Mouse (Mus musculus) midbrain, embryonic 12.5 days (tissue): Measurements from ENCODE around the gene Dsp. TPM values are rescaled to one million over a fixed set of nuclear protein-coding genes. Genes with fewer than 3 reads are reported as not detected.

Source experiments
- ATAC-seq: fragments of 200-750 bp; cut with Nextera tagmentation; 2 replicates; pipeline ENCODE4 v1.8.0; 2017; ENCODE audit warnings: low read depth, moderate TSS enrichment, moderate library complexity; ENCODE audit not compliant: low FRiP score
- H3K27ac ChIP-seq: fragments of 300-500 bp; sonication (generic); replicated peaks from 2 replicates; pipeline ENCODE4 v1.5.1; 2016; ENCODE audit warnings: mild to moderate bottlenecking
- H3K27me3 ChIP-seq: fragments of 300-500 bp; sonication (generic); 2 replicates; pipeline ENCODE4 v1.6.1; 2016; ENCODE audit warnings: mild to moderate bottlenecking
- H3K36me3 ChIP-seq: fragments of 300-500 bp; sonication (generic); 2 replicates; pipeline ENCODE4 v1.6.1; 2016
- H3K4me1 ChIP-seq: fragments of 300-500 bp; sonication (generic); 2 replicates; pipeline ENCODE4 v1.6.1; 2016
- H3K4me2 ChIP-seq: fragments of 300-500 bp; sonication (generic); replicated peaks from 2 replicates; pipeline ENCODE4 v1.6.1; 2016; ENCODE audit warnings: mild to moderate bottlenecking, moderate library complexity
- H3K4me3 ChIP-seq: fragments of 300-500 bp; sonication (generic); 2 replicates; pipeline ENCODE4 v1.5.1; 2016; ENCODE audit warnings: mild to moderate bottlenecking
- H3K9ac ChIP-seq: fragments of 300-500 bp; sonication (generic); replicated peaks from 2 replicates; pipeline ENCODE4 v1.6.1; 2016; ENCODE audit warnings: mild to moderate bottlenecking, moderate library complexity
- H3K9me3 ChIP-seq: fragments of 300-500 bp; sonication (generic); 2 replicates; pipeline ENCODE4 v1.6.1; 2016; ENCODE audit warnings: mild to moderate bottlenecking
- WGBS: fragments of 180-500 bp; shearing (Covaris S2); methylation state at CpG from one replicate; pipeline ENCODE4 v1.1.7; 2016; 5-methylcytosine and 5-hydroxymethylcytosine counted together
- polyA plus RNA-seq: library from polyadenylated mRNA; unstranded; fragments of >200 nt; fragmentation: Nextera tagmentation; extraction: Ambion mirVana; gene quantifications from 2 replicates; pipeline ENCODE4 v1.2.1, GENCODE M21; 2016

Gene Dsp
- polyA plus RNA-seq, 1 experiment from 2014 or later = 0.66 TPM

DNA sequence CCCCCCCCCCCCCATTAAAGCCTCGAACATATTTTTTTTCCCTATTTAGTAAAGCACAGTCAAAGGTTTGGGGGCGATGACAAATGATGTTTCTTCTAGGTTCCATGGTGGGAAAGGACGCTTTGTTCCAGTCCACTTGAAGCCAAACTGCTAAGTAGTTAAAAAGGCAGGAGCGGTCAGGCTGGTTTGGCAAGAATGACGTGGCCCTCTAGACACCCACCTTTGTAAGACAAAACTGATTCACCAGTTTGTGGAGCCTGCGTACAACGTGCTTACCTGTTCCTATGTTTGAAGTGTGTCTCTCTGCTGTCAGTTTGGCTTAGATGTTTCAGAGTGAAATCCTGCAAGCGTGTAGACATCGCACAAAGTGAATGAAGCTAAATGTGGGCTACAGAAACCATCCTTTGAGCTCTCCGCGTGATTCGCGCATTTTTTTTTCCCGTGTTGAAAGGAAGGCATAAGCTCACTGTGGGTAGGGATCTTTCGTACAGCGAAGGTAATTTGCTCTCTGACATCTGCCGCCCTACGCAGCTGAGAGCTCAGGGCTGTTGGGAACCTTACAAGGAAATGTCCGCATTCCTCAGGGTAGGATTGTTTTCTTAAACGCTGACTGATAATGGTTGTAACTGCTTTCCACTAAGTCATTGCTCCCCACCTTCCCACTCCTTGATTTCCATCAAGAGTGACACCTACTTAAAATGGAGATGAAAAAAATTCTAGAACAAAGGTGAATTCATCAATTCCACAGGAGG lies 6.0 kb upstream of the Dsp start:
- peaks cover 45% of the 10 kb centered on the region for H3K27me3 ChIP-seq
- WGBS = 13% methylated on average over 20 of the region's 20 CpGs
- H3K4me2 ChIP-seq = peak overlapping the region; percentile 19
- H3K4me1 ChIP-seq = peaks cover 5% of the 10 kb centered on the region; the same call in 1 of the 2 replicates
- no peak overlapping the region for H3K9ac ChIP-seq
- H3K27ac ChIP-seq = no peak overlapping the region
- H3K9me3 ChIP-seq = no peaks in the 10 kb centered on the region
- ATAC-seq = no peak
- no peaks in the 10 kb centered on the region for H3K36me3 ChIP-seq
- H3K4me3 ChIP-seq = no peak overlapping the region

- 54% methylated on average over 3 of the region's 3 CpGs for WGBS
- no peak overlapping the region for H3K9ac ChIP-seq
- H3K27me3 ChIP-seq = peaks cover 70% of the 10 kb centered on the region
- no peaks in the 10 kb centered on the region for H3K9me3 ChIP-seq
- no peak for ATAC-seq
- no peak overlapping the region for H3K4me2 ChIP-seq
- H3K4me1 ChIP-seq = peaks cover 26% of the 10 kb centered on the region
- no peak overlapping the region for H3K4me3 ChIP-seq
- H3K36me3 ChIP-seq = no peaks in the 10 kb centered on the region
- H3K27ac ChIP-seq = no peak overlapping the region
Observed at GRCm38 (mm10) chr13:38148348-38148747, 2.7 kb upstream of the Dsp start.

DNA sequence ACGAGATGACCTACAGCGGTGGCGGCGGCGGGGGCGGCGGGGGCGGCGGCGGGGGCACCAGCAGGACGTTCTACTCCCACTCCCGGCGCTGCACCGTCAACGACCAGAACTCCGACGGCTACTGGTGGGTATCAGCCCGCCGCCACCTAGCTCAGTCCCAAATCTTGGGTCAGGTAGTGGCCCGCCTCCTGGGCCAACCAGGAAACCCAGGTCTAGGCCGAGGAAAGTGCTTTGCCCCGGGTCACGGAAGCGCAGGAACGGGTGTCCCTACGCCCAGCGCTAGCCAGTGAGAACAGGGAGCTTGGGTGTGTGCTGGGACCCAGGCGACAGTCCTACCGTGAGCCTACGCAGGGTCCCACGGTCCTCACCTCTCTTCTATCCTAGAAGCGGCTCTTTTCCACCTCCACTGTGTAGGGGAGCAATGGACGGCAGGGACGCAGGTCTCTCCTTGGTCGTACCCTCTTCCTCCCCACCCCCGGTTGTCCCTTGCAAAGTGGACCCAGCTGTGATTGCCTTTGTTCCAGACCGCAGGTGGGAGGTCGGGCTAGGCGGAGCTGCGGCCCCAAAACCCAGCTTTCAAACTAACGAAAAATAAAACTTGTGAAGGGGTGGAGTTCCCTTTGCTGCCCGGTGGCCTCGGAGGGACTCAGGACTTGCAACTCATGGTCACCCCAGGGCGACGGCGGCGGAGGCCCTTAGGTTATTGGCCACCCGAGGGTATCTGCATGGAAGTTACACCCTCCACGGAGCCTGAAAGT lies 756 bp downstream of the Dsp start:
- H3K4me3 ChIP-seq = peak overlapping the region; percentile 40
- under 1% methylated on average over 49 of the region's 49 CpGs for WGBS
- peaks cover 20% of the 10 kb centered on the region for H3K4me1 ChIP-seq
- H3K9ac ChIP-seq = peak overlapping the region; percentile 42; the same call in 1 of the 2 replicates
- peaks cover 76% of the 10 kb centered on the region for H3K27me3 ChIP-seq
- peak overlapping the region; percentile 69 for H3K4me2 ChIP-seq
- no peak overlapping the region for H3K27ac ChIP-seq
- H3K9me3 ChIP-seq = no peaks in the 10 kb centered on the region
- H3K36me3 ChIP-seq = no peaks in the 10 kb centered on the region
- ATAC-seq = peak; percentile 48

DNA sequence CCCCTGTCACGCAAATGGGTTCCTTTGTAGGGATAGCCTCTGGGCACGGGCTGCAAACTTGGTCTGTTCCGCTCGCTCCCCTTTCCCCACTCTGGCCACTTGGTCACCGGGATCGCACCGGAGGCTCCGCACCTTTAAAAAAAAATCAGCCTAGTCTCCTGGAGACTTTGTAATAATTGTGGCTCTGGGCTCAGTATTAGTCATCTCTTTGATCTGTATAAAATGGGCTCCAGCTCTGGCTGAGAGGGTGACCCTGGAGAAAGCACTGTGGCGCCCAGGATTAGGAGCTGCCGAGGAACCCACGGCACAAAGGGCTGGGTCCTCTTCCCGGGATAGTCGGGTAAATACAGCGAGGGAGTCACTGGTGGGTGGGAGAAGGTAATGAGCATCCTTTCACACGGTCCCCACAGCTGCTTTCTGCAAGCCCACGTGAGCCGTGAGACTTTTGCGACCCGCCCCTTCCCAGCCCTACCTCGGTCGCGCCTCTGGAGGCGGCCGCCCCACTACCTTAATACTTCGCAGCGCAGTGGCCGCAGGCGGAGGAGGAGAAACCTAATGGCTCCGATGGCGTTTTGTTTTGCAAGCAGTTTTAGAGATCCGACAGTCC lies 1.4 kb downstream of the Dsp start:
- Histone ChIP-seq H3K4me1 (peaks cover 20% of the 10 kb centered on the region), H3K4me2 (peak overlapping the region; percentile 69), H3K27ac (no peak overlapping the region), H3K36me3 (no peaks in the 10 kb centered on the region), H3K9me3 (no peaks in the 10 kb centered on the region), H3K27me3 (peaks cover 79% of the 10 kb centered on the region), H3K9ac (no peak overlapping the region), H3K4me3 (peak overlapping the region; percentile 40)
- under 1% methylated on average over 31 of the region's 31 CpGs for WGBS
- ATAC-seq = peak; percentile 42; the same call in 1 of the 2 replicates

DNA sequence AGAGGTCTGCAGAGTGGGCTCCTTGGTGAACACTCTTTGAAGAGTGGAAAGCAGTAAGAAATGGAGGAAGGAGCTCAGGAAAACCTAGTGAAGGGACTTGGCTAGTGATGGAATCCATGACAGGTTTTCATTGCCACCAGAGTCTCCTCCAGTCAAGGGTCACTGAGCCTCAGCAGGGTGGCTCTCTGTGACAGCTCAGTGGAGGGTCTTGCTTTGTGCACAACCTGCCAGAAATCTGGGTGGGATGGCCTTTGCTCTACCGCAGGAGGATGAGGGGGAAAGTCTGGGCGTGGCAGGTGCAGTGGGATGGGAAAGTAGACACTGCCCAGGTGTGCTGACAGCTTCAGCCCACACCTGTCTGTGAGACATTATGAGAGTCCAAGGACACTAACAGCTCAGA lies 4.4 kb downstream of the Dsp start:
- 0% methylated on average over 2 of the region's 2 CpGs for WGBS
- Histone ChIP-seq H3K27ac (no peak overlapping the region), H3K36me3 (no peaks in the 10 kb centered on the region), H3K9ac (no peak overlapping the region), H3K4me2 (no peak overlapping the region), H3K4me3 (no peak overlapping the region), H3K4me1 (peaks cover 20% of the 10 kb centered on the region), H3K27me3 (peaks cover 63% of the 10 kb centered on the region), H3K9me3 (no peaks in the 10 kb centered on the region)
- no peak for ATAC-seq

DNA sequence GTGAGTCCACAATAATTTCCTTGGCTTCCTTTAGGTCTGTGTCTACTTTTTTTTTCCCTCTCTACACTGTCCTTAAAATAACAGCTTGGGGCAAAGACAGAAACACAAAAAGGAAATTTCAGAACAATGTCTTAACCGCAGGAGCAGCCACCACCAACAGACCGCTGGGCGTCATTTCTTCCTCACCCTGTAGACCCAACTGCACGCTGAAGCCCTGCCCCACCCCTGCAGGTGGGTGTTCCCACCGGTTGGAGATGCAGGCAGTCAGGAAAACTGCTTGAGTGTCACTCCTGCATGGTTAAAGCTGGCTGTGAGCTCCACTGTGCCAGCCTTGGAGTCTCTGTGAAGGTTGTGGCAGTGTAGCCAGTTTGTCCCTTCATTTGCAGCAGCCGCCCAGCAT lies 6.5 kb downstream of the Dsp start:
- Histone ChIP-seq H3K4me2 (no peak overlapping the region), H3K9me3 (no peaks in the 10 kb centered on the region), H3K27me3 (peaks cover 48% of the 10 kb centered on the region), H3K4me1 (peaks cover 2% of the 10 kb centered on the region), H3K36me3 (no peaks in the 10 kb centered on the region), H3K4me3 (no peak overlapping the region), H3K9ac (no peak overlapping the region), H3K27ac (no peak overlapping the region)
- ATAC-seq = no peak
- WGBS = 21% methylated on average over 6 of the region's 6 CpGs

- H3K9ac ChIP-seq = no peak overlapping the region
- no peak overlapping the region for H3K4me2 ChIP-seq
- no peaks in the 10 kb centered on the region for H3K36me3 ChIP-seq
- H3K27ac ChIP-seq = no peak overlapping the region
- no peaks in the 10 kb centered on the region for H3K9me3 ChIP-seq
- peaks cover 16% of the 10 kb centered on the region for H3K27me3 ChIP-seq
- H3K4me1 ChIP-seq = no peaks in the 10 kb centered on the region
- 74% methylated on average over 2 of the region's 2 CpGs for WGBS
- no peak for ATAC-seq
- no peak overlapping the region for H3K4me3 ChIP-seq
Observed at GRCm38 (mm10) chr13:38162002-38162401, 10.9 kb downstream of the Dsp start.

DNA sequence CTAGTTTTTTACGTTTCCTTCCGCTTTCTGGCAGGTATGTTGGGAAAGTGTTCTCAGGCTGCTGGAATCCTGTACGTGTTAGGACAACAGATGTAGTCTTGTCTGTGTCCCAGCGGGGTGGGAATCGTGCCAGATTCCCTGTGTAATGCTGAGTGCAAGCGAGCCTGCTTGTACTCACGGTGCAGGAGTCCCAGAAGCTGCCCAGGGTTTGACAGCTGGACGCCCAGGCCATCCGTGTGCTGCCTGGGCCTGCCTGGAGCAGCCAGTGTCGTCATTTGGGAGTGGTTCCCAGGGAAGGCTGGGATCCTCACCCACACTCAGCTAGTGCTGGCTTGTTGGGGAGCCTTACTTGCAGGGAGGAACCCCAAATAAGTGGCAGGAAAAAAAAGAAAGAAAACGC lies 11.6 kb downstream of the Dsp start:
- WGBS = 55% methylated on average over 11 of the region's 11 CpGs
- no peaks in the 10 kb centered on the region for H3K4me1 ChIP-seq
- no peak overlapping the region for H3K27ac ChIP-seq
- no peak for ATAC-seq
- no peak overlapping the region for H3K9ac ChIP-seq
- no peak overlapping the region for H3K4me3 ChIP-seq
- no peak overlapping the region for H3K4me2 ChIP-seq
- H3K9me3 ChIP-seq = no peaks in the 10 kb centered on the region
- peaks cover 14% of the 10 kb centered on the region for H3K27me3 ChIP-seq
- H3K36me3 ChIP-seq = no peaks in the 10 kb centered on the region

- Histone ChIP-seq H3K9ac (no peak overlapping the region), H3K4me2 (no peak overlapping the region), H3K36me3 (no peaks in the 10 kb centered on the region), H3K4me3 (no peak overlapping the region), H3K9me3 (no peaks in the 10 kb centered on the region), H3K4me1 (no peaks in the 10 kb centered on the region), H3K27me3 (0 out of 2 replicates have a peak, but pooled peaks cover 6% of the 10 kb centered on the region), H3K27ac (no peak overlapping the region)
- no peak for ATAC-seq
- WGBS = 90% methylated on average over 11 of the region's 11 CpGs
Observed at GRCm38 (mm10) chr13:38164932-38165331, 13.8 kb downstream of the Dsp start.

GRCm38 (mm10) chr13:38167056-38167455 lies 16.0 kb downstream of the Dsp start:
- no peak for ATAC-seq
- WGBS = 95% methylated on average over 3 of the region's 3 CpGs
- Histone ChIP-seq H3K9ac (no peak overlapping the region), H3K9me3 (no peaks in the 10 kb centered on the region), H3K4me3 (no peak overlapping the region), H3K36me3 (no peaks in the 10 kb centered on the region), H3K4me1 (no peaks in the 10 kb centered on the region), H3K27me3 (no peaks in the 10 kb centered on the region), H3K27ac (no peak overlapping the region), H3K4me2 (no peak overlapping the region)

- 65% methylated on average over 4 of the region's 4 CpGs for WGBS
- Histone ChIP-seq H3K4me2 (no peak overlapping the region), H3K27ac (no peak overlapping the region), H3K9me3 (no peaks in the 10 kb centered on the region), H3K4me1 (no peaks in the 10 kb centered on the region), H3K36me3 (no peaks in the 10 kb centered on the region), H3K9ac (no peak overlapping the region), H3K4me3 (no peak overlapping the region), H3K27me3 (no peaks in the 10 kb centered on the region)
- ATAC-seq = no peak
Observed at GRCm38 (mm10) chr13:38170707-38171144, 19.6 kb downstream of the Dsp start.

- WGBS = 88% methylated on average over 10 of the region's 10 CpGs
- Histone ChIP-seq H3K9me3 (peaks cover 19% of the 10 kb centered on the region), H3K4me1 (no peaks in the 10 kb centered on the region), H3K27me3 (no peaks in the 10 kb centered on the region), H3K9ac (no peak overlapping the region), H3K36me3 (no peaks in the 10 kb centered on the region), H3K4me2 (no peak overlapping the region), H3K4me3 (no peak overlapping the region), H3K27ac (no peak overlapping the region)
- ATAC-seq = no peak
Observed at GRCm38 (mm10) chr13:38193406-38193805, 42.3 kb downstream of the Dsp start.
